Mouse (Mus musculus): Measurements from ENCODE around the gene Gm16442. TPM values are rescaled to one million over a fixed set of nuclear protein-coding genes. Genes with fewer than 3 reads are reported as not detected.

Gene Gm16442
- not detected for polyA plus RNA-seq (2017; shearing (Covaris generic))

DNA sequence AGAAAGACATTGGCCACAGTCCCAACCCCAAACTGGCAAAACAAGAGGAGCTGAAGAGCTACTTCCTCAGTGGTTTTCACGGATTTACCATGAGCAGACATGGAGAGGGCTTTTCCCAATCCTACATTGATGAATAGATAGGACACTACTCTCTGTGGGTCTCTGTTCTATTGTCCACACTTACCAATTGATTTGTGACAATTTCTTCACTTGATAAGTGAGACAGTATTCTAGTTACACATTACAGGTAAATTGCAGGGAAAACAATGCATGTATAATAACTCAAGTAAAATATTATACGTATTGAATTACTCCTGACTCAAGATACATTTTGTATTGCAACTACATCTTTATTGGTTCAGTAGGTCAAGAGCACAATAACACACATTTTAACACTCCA is at the start of gene Gm16442:
Gene Gm16442, minus strand, starts transcription at position 101 of the 400 bp plus-strand sequence.

GRCm38 (mm10) chr7:20168277-20168676 is 45.9 kb upstream of the Gm16442 start, which contains the start of gene Vmn1r94:
Gene Vmn1r94 (minus strand): TSS chr7:20168377.

DNA sequence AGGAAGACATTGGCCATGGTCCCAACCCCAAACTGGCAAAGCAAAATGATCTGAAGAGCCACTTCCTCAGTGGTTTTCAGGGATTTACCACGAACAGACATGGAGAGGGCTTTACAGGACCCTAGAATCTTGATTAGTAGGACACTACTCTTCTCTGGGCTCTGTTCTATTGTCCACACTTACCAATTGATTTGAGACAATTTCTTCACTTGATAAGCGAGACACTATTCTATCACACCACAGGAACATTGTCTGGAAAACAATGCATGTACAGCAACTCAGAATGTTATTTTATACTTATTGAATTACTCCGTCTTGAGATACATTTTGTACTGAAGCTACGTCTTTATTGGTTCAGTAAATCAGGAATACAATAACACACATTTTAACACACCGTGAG is 16.6 kb upstream of the Gm16442 start, which contains the start of gene Vmn1r93:
Gene Vmn1r93, minus strand, starts transcription at position 101 of the 400 bp plus-strand sequence.

DNA sequence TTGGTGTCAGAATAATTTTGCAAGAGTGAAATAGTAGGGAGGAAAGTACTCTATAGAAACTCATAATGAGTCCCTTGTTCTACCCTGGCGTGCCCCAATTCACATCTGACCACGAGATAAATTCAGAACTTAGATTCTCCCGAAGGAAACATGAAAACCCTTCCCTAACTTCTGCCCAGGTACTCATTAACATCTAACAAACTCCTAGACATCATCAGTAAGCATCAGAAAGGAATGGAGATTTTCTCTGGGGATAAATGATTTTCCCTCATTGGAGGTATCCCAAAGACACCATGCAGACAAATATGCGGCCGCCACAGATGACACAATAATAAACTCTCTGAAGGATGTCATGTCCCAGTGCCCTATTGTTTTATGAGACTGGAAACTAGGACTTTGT is 23.0 kb downstream of the Gm16442 start, which contains the start of gene Vmn1r91:
Gene Vmn1r91, plus strand, starts transcription at position 301 of the 400 bp plus-strand sequence.

Other genes with a start within 250 kb of the Gm16442 start
- under 1 TPM in 1 of 2 experiments, not detected in 1; 0.06 TPM for gene Ceacam19, start 234.6 kb downstream of the Gm16442 start, polyA plus RNA-seq (2017; shearing (Covaris generic))
- gene Pvr, start 201.4 kb downstream of the Gm16442 start, polyA plus RNA-seq (2017; shearing (Covaris generic)): 10 to 100 TPM; 27.5 to 32.5 TPM
- gene Igsf23, start 171.8 kb downstream of the Gm16442 start, polyA plus RNA-seq (2017; shearing (Covaris generic)): 10 to 100 TPM in 1 of 2 experiments, 1 to 10 TPM in 1; 8.9 to 26.5 TPM
- 1 to 10 TPM in 1 of 2 experiments, under 1 TPM in 1; 0.49 to 1.5 TPM for gene Ceacam20, start 157.2 kb downstream of the Gm16442 start, polyA plus RNA-seq (2017; shearing (Covaris generic))
- gene Nlrp9b, start 131.1 kb downstream of the Gm16442 start, polyA plus RNA-seq (2017; shearing (Covaris generic)): under 1 TPM; 0.16 to 0.34 TPM
- gene Vmn1r91, start 22.9 kb downstream of the Gm16442 start, polyA plus RNA-seq (2017; shearing (Covaris generic)): 1 to 10 TPM in 1 of 2 experiments, under 1 TPM in 1; 0.16 to 2.1 TPM
- not detected for gene Vmn1r93, start 16.5 kb upstream of the Gm16442 start, polyA plus RNA-seq (2017; shearing (Covaris generic))
- not detected for gene Vmn1r94, start 45.8 kb upstream of the Gm16442 start, polyA plus RNA-seq (2017; shearing (Covaris generic))
- gene Vmn1r95, start 71.1 kb upstream of the Gm16442 start, polyA plus RNA-seq (2017; shearing (Covaris generic)): not detected
- under 1 TPM in 1 of 2 experiments, not detected in 1; 0.18 TPM for gene Gm6164, start 83.0 kb upstream of the Gm16442 start, polyA plus RNA-seq (2017; shearing (Covaris generic))
- not detected for gene Gm4498, start 111.2 kb upstream of the Gm16442 start, polyA plus RNA-seq (2017; shearing (Covaris generic))
- 1 to 10 TPM; 1.2 to 2.7 TPM for gene Gm5890, start 140.3 kb upstream of the Gm16442 start, polyA plus RNA-seq (2017; shearing (Covaris generic))
- gene Gm4133, start 211.5 kb upstream of the Gm16442 start, polyA plus RNA-seq (2017; shearing (Covaris generic)): not detected

All from inflammation-experienced regulatory T-cells (primary cell).